Mouse (Mus musculus) ES-Bruce4 (cell line): Measurements from ENCODE around the gene Ly6g6d. TPM values are rescaled to one million over a fixed set of nuclear protein-coding genes. Genes with fewer than 3 reads are reported as not detected.
A peak's percentile ranks its signal among the peaks of the same experiment; 100 is the strongest.

Experiments
- H3K27ac ChIP-seq: 2 replicates; pipeline ENCODE4 v1.5.1; 2012; ENCODE audit warnings: low read length, inconsistent platforms; ENCODE audit not compliant: insufficient read depth
- H3K27me3 ChIP-seq: 2 replicates; pipeline ENCODE4 v1.6.1; 2012; ENCODE audit warnings: mild to moderate bottlenecking, low read length, inconsistent platforms; ENCODE audit not compliant: control insufficient read depth, poor library complexity, insufficient read depth, severe bottlenecking
- H3K36me3 ChIP-seq: 2 replicates; pipeline ENCODE4 v1.6.1; 2012; ENCODE audit warnings: inconsistent platforms, mild to moderate bottlenecking, low read length, moderate library complexity; ENCODE audit not compliant: control insufficient read depth, poor library complexity, insufficient read depth, severe bottlenecking
- H3K4me1 ChIP-seq: one replicate; pipeline ENCODE4 v1.8.1; 2011; ENCODE audit warnings: low read length; ENCODE audit not compliant: control insufficient read depth, insufficient read depth
- H3K4me3 ChIP-seq: 2 replicates; pipeline ENCODE4 v1.5.1; 2011; ENCODE audit warnings: low read depth, mild to moderate bottlenecking, low read length
- H3K9ac ChIP-seq: 2 replicates; pipeline ENCODE4 v1.6.1; 2012; ENCODE audit warnings: low read depth, mild to moderate bottlenecking, inconsistent platforms; ENCODE audit not compliant: poor library complexity, severe bottlenecking
- H3K9me3 ChIP-seq: replicated peaks from 2 replicates; pipeline ENCODE4 v1.6.1; 2012; ENCODE audit warnings: mild to moderate bottlenecking, low read length, inconsistent platforms; ENCODE audit not compliant: control insufficient read depth, poor library complexity, insufficient read depth, severe bottlenecking
- CTCF ChIP-seq: IDR thresholded peaks from one replicate; pipeline ENCODE4 v1.8.1; 2011; ENCODE audit warnings: low read depth, low read length
- EP300 ChIP-seq: IDR thresholded peaks from 2 replicates; pipeline ENCODE4 v1.6.1; 2011; ENCODE audit warnings: low read depth, low read length; ENCODE audit not compliant: insufficient read depth
- POLR2A ChIP-seq: IDR thresholded peaks from one replicate; pipeline ENCODE4 v1.8.1; 2011; ENCODE audit warnings: low read length; ENCODE audit not compliant: insufficient read depth
- polyA plus RNA-seq: library from polyadenylated mRNA; stranded (reverse); fragments of >200 nt; gene quantifications from 2 replicates; pipeline ENCODE4 v1.2.4, GENCODE M21; 2011; ENCODE audit warnings: low read depth; ENCODE audit not compliant: missing spikeins, insufficient read depth, insufficient read length

The Ly6g6d gene
- polyA plus RNA-seq, 1 experiment, result 1.9 TPM

GRCm38 (mm10) chr17:35048149-35048931 lies 29.5 kb downstream of the Ly6g6d start:
- H3K4me1 ChIP-seq, result peaks cover 9% of the 10 kb centered on the region
- TF ChIP-seq EP300, result no peak
- TF ChIP-seq POLR2A, result no peak
- TF ChIP-seq CTCF, result no peak
- H3K27ac ChIP-seq, result no peak overlapping the region
- no peak overlapping the region for H3K4me3 ChIP-seq
- no peaks in the 10 kb centered on the region for H3K9me3 ChIP-seq
- H3K36me3 ChIP-seq, result peaks cover 5% of the 10 kb centered on the region
- H3K9ac ChIP-seq, result no peak overlapping the region
- no peaks in the 10 kb centered on the region for H3K27me3 ChIP-seq

- TF ChIP-seq EP300, result no peak
- no peak for TF ChIP-seq CTCF
- TF ChIP-seq POLR2A, result no peak
- peaks cover 7% of the 10 kb centered on the region for H3K4me1 ChIP-seq
- no peak overlapping the region for H3K4me3 ChIP-seq
- no peaks in the 10 kb centered on the region for H3K36me3 ChIP-seq
- no peaks in the 10 kb centered on the region for H3K9me3 ChIP-seq
- H3K9ac ChIP-seq, result no peak overlapping the region
- no peak overlapping the region for H3K27ac ChIP-seq
- H3K27me3 ChIP-seq, result no peaks in the 10 kb centered on the region
Measured at GRCm38 (mm10) chr17:35047688-35048087, 30.2 kb downstream of the Ly6g6d start.

DNA sequence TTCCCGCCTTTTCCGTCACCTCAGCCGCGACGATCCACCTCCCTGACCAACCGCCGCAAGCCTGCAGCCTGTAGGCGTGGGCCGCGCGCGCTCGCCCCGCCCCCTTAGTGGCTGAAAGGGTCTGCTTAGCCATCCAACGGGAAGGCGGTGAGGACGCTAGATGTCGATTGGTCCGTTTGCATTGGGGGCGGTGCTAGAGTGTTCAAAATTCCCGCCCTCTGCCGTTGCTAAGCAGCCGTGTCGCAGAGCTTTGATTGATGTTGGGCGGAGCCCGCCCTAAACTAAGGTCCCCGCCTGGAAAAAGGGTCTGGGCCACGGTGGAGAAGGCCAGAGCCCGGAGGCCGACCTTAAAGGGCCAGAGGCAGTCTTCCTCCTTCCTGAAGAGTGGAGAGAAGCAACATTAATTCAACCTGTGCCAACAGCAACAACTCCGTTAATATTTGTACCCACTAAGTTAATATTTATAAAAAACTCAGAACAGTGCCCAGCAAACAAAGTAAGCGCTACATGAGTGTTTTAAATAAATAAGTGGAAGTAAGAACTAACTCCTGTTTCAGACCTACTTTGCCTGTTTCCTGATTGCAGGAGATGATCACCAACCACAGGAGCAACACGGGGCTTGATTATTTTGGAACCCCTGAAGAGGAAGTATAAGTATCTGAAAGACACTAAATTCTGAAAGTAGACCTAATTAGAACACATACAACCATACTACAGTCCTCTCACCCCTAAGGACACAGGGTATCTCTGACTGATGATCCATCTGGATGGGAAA lies 31.0 kb downstream of the Ly6g6d start, which contains the start of gene Msh5:
TSS of gene Msh5 (minus strand) at position 65 of the 775 bp plus-strand sequence.
- peaks cover 3% of the 10 kb centered on the region for H3K4me1 ChIP-seq
- H3K9ac ChIP-seq, result peak within 1 kb of the TSS; percentile 88
- H3K36me3 ChIP-seq, result no peaks in the 10 kb centered on the region
- H3K4me3 ChIP-seq, result peak within 1 kb of the TSS; percentile 67
- H3K9me3 ChIP-seq, result no peaks in the 10 kb centered on the region
- H3K27me3 ChIP-seq, result no peaks in the 10 kb centered on the region
- H3K27ac ChIP-seq, result no peak within 1 kb of the TSS
- TF ChIP-seq POLR2A, result no peak
- 0 out of 2 replicates have a peak, but pooled peaks have one; percentile 7 for TF ChIP-seq EP300

DNA sequence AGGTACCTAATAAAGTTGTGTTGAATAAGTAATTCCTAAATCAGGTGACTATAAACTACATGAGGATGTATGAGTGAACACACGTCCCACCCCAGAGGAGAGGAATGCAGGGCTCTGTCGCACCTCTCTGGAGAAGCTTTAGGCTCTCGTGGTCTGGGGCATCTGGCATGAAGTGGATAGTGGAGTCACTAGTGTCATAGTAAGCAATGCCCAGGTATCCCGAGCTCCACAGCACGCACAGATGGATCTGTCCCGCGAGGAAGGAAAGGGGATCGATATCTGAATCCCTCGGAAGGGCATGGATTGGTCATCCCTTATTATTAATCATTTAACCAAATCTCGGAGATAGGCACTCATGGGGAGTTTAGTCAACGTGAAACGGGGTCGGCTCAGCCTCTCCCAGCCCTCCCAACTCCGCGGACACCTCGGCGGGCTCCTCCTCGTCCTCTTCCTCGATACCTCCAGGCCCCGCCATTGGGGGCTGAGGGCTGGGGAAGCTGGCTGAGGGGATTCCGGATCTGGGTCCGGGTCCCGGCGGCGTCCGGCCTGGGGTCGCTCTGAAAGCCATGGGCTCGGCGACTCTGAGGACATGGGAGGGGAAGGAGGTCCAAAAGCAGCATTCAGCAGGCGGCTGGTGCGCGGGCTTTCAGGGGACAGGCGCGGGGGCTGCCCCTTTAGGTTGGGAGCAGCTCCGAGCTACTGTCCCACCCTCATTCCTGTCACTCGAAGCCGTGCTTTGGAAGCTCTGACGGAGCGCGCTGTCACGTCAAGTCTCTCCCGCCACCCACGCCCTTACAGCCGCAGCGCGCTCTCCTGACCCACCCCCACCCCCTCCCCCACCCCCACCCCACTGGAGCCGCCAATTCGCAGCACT lies 31.8 kb downstream of the Ly6g6d start:
- TF ChIP-seq CTCF (no peak), EP300 (no peak), POLR2A (no peak)
- no peak overlapping the region for H3K27ac ChIP-seq
- H3K9ac ChIP-seq, result peak overlapping the region; percentile 88
- no peaks in the 10 kb centered on the region for H3K36me3 ChIP-seq
- H3K4me3 ChIP-seq, result peak overlapping the region; percentile 67
- no peaks in the 10 kb centered on the region for H3K9me3 ChIP-seq
- no peaks in the 10 kb centered on the region for H3K27me3 ChIP-seq
- H3K4me1 ChIP-seq, result peaks cover 3% of the 10 kb centered on the region

DNA sequence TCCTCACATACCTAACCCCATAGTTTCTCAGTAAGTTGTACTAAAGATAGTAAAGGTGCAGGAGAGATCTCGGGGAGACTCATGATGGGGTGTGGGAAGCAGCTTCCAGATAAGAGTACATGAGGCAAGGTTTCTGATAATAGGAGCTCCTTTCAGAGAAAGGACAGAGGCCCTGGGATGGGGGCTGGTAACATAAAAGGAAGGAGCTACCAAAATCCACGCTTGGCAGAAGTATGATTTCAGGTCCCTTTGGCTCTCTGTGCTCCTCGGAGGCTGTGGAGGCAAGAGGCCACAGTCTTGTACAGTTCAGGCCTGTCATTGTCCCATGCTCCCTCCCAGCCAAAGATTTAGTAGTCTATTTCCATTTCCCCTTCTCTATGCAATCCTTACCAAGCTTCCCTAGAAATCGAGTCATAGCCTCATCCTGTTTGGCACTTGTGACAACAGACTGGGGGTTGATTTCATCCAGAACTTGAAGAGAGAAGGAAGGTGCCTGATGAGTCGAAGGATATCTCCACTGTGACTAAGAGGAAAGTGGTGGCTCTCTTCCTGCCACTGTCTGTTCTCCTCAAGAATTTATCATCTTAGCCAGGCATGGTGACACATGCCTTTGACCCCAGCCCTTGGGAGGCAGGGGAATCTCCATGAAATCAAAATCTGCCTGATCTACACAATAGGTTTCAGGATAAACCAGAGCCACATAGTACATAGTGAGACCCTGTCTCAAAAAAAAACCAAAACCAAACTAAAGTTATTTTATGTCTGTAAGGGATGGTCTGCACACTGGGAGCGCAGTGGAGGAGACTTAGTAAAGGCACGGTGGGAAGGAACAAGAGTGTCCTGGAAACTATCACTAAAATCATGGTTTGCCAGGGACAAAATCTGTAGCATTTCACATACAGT lies 32.7 kb downstream of the Ly6g6d start:
- no peak overlapping the region for H3K27ac ChIP-seq
- H3K4me3 ChIP-seq, result no peak overlapping the region
- peaks cover 3% of the 10 kb centered on the region for H3K4me1 ChIP-seq
- TF ChIP-seq CTCF (no peak), POLR2A (no peak), EP300 (no peak)
- H3K36me3 ChIP-seq, result no peaks in the 10 kb centered on the region
- H3K27me3 ChIP-seq, result no peaks in the 10 kb centered on the region
- H3K9ac ChIP-seq, result peak overlapping the region; percentile 88
- H3K9me3 ChIP-seq, result no peaks in the 10 kb centered on the region
